Mouse (Mus musculus) spleen, adult 2 months (tissue): ENCODE measurements around the gene Rtl8c. TPM values are rescaled to one million over a fixed set of nuclear protein-coding genes. Genes with fewer than 3 reads are reported as not detected.
"Not testable (repeated sequence)": the region's sequence is repeated elsewhere in the genome, so short reads cannot be mapped to it uniquely, and the experiment has no call there.

Experiments
- DNase-seq, 2 experiments: peaks; one replicate each; pipeline versions ENCODE4 v3.0.0 to v3.0.0-alpha.2; 2012 to 2021; ENCODE audit warnings: low spot score in 2 of 2, low read depth in 1 of 2
- H3K27ac ChIP-seq: fragments of 200-500 bp; 2 replicates; pipeline ENCODE4 v1.5.1; 2012; ENCODE audit warnings: low read length, inconsistent platforms; ENCODE audit not compliant: insufficient read depth
- H3K27me3 ChIP-seq: fragments of 200-500 bp; 2 replicates; pipeline ENCODE4 v1.6.1; 2012; ENCODE audit warnings: mild to moderate bottlenecking, moderate library complexity, low read length, inconsistent platforms; ENCODE audit not compliant: control insufficient read depth, insufficient read depth
- H3K36me3 ChIP-seq: fragments of 200-500 bp; 2 replicates; pipeline ENCODE4 v1.6.1; 2012; ENCODE audit warnings: mild to moderate bottlenecking, low read length, inconsistent platforms; ENCODE audit not compliant: control insufficient read depth, insufficient read depth
- H3K4me1 ChIP-seq: fragments of 200-500 bp; 2 replicates; pipeline ENCODE4 v1.6.1; 2011; ENCODE audit warnings: inconsistent platforms; ENCODE audit not compliant: control insufficient read depth, insufficient read depth, insufficient read length
- H3K4me3 ChIP-seq: fragments of 200-500 bp; 2 replicates; pipeline ENCODE4 v1.5.1; 2011; ENCODE audit warnings: mild to moderate bottlenecking, inconsistent platforms; ENCODE audit not compliant: insufficient read depth, insufficient read length; ENCODE audit errors: extremely low read depth
- CTCF ChIP-seq: fragments of 200-500 bp; IDR thresholded peaks from 2 replicates; pipeline ENCODE4 v1.5.1; 2011; ENCODE audit warnings: mild to moderate bottlenecking, inconsistent platforms; ENCODE audit not compliant: insufficient read depth, insufficient read length, insufficient replicate concordance; ENCODE audit errors: extremely low read depth
- POLR2A ChIP-seq: fragments of 200-500 bp; IDR thresholded peaks from 2 replicates; pipeline ENCODE4 v1.6.1; 2011; ENCODE audit warnings: low read depth, low read length, inconsistent platforms
- WGBS: fragments of 180-500 bp; shearing (Covaris S2); methylation state at CpG from one replicate; pipeline ENCODE4 v1.1.7; 2018; 5-methylcytosine and 5-hydroxymethylcytosine counted together
- polyA plus RNA-seq: library from polyadenylated mRNA; depleted of rRNA; stranded (reverse); fragments of >200 nt; gene quantifications from 2 replicates; pipeline ENCODE4 v1.2.3, GENCODE M21; 2012; rRNA removed

The Rtl8c gene
- 16.2 and 18.7 TPM in 2 replicates for polyA plus RNA-seq

- DNase-seq, result peak; percentile 4 to 23
Measured at GRCm38 (mm10) chrX:53607242-53608121, at the start of gene Rtl8c. Rtl8c (plus strand) TSS chrX:53608032.

GRCm38 (mm10) chrX:53579311-53579710 is 28.5 kb upstream of the Rtl8c start:
- WGBS, result 78% methylated on average over 1 of the region's 1 CpGs
- TF ChIP-seq POLR2A, result no peak
- no peak for TF ChIP-seq CTCF
- no peak for DNase-seq
- no peaks in the 10 kb centered on the region for H3K27me3 ChIP-seq
- no peak overlapping the region for H3K27ac ChIP-seq
- no peaks in the 10 kb centered on the region for H3K4me1 ChIP-seq
- H3K4me3 ChIP-seq, result no peak overlapping the region
- no peaks in the 10 kb centered on the region for H3K36me3 ChIP-seq

More at GRCm38 (mm10) chrX:53607242-53608121, at the start of gene Rtl8c:
- no peak for TF ChIP-seq CTCF
- TF ChIP-seq POLR2A, result no peak
- WGBS, result 33% methylated on average over 19 of the region's 20 CpGs
- no peaks in the 10 kb centered on the region for H3K36me3 ChIP-seq
- H3K4me3 ChIP-seq, result peak within 1 kb of the TSS; percentile 69
- H3K4me1 ChIP-seq, result no peaks in the 10 kb centered on the region
- no peaks in the 10 kb centered on the region for H3K27me3 ChIP-seq
- peak within 1 kb of the TSS; percentile 57 for H3K27ac ChIP-seq

GRCm38 (mm10) chrX:53581407-53581806 is 26.4 kb upstream of the Rtl8c start:
- DNase-seq, H3K4me1 ChIP-seq, H3K4me3 ChIP-seq, H3K36me3 ChIP-seq, H3K27me3 ChIP-seq, H3K27ac ChIP-seq: not testable (repeated sequence)
- 76% methylated on average over 2 of the region's 4 CpGs for WGBS

- not testable (repeated sequence) for H3K27ac ChIP-seq, H3K27me3 ChIP-seq, H3K4me3 ChIP-seq, H3K36me3 ChIP-seq, DNase-seq, H3K4me1 ChIP-seq
- 74% methylated on average over 3 of the region's 4 CpGs for WGBS
Measured at GRCm38 (mm10) chrX:53583404-53583803, 24.4 kb upstream of the Rtl8c start.

- H3K4me3 ChIP-seq, H3K27me3 ChIP-seq, H3K4me1 ChIP-seq, H3K27ac ChIP-seq, H3K36me3 ChIP-seq: not testable (repeated sequence)
- WGBS, result 47% methylated on average over 2 of the region's 2 CpGs
- peak in 1 of 2 experiments; percentile 36 for DNase-seq
Measured at GRCm38 (mm10) chrX:53599993-53600392, 7.8 kb upstream of the Rtl8c start.

- WGBS, result 44% methylated on average over 1 of the region's 1 CpGs
- H3K27me3 ChIP-seq, H3K4me1 ChIP-seq, H3K4me3 ChIP-seq, DNase-seq, H3K27ac ChIP-seq, H3K36me3 ChIP-seq: not testable (repeated sequence)
Measured at GRCm38 (mm10) chrX:53606176-53606575, 1.7 kb upstream of the Rtl8c start.

- WGBS, result 38% methylated on average over 18 of the region's 18 CpGs
- H3K36me3 ChIP-seq, result no peaks in the 10 kb centered on the region
- no peaks in the 10 kb centered on the region for H3K27me3 ChIP-seq
- no peak for TF ChIP-seq CTCF
- no peak for TF ChIP-seq POLR2A
- peak overlapping the region; percentile 69 for H3K4me3 ChIP-seq
- DNase-seq, result no peak
- H3K27ac ChIP-seq, result peak overlapping the region; percentile 57
- H3K4me1 ChIP-seq, result no peaks in the 10 kb centered on the region
Measured at GRCm38 (mm10) chrX:53608122-53608813, 436 bp downstream of the Rtl8c start.

- WGBS, result 83% methylated on average over 3 of the region's 4 CpGs
- DNase-seq, H3K27me3 ChIP-seq, H3K36me3 ChIP-seq, H3K4me1 ChIP-seq: not testable (repeated sequence)
- peak within 1 kb of the TSS; percentile 57 for H3K27ac ChIP-seq
- peak within 1 kb of the TSS; percentile 69 for H3K4me3 ChIP-seq
Measured at GRCm38 (mm10) chrX:53608879-53609278, 1.0 kb downstream of the Rtl8c start, which contains the start of gene Gm14597. Gm14597 (minus strand) TSS chrX:53608979.
